Mouse (Mus musculus) lung, adult 2 months (tissue): ENCODE results near the gene Arhgdia. TPM values are rescaled to one million over a fixed set of nuclear protein-coding genes. Genes with fewer than 3 reads are reported as not detected.

Experiments
- DNase-seq: peaks from one replicate; pipeline ENCODE4 v3.0.0; 2022
- H3K4me1 ChIP-seq: fragments of 200-500 bp; 2 replicates; pipeline ENCODE4 v1.6.1; 2011; ENCODE audit warnings: low read length; ENCODE audit not compliant: control insufficient read depth, insufficient read depth
- H3K4me3 ChIP-seq: fragments of 200-500 bp; replicated peaks from 2 replicates; pipeline ENCODE3; 2011; ENCODE audit warnings: low read depth, mild to moderate bottlenecking, control low read depth, low read length; ENCODE audit errors: extremely low read depth
- CTCF ChIP-seq: fragments of 200-500 bp; IDR thresholded peaks from 2 replicates; pipeline ENCODE4 v1.5.1; 2011; ENCODE audit warnings: mild to moderate bottlenecking, low read length, control low read depth; ENCODE audit not compliant: insufficient read depth
- POLR2A ChIP-seq: fragments of 200-500 bp; IDR thresholded peaks from 2 replicates; pipeline ENCODE4 v1.6.1; 2011; ENCODE audit warnings: low read depth, mild to moderate bottlenecking, control low read depth, low read length, borderline replicate concordance; ENCODE audit errors: extremely low read depth
- WGBS: fragments of 180-500 bp; shearing (Covaris S2); methylation state at CpG from one replicate; pipeline ENCODE4 v1.1.7; 2018; 5-methylcytosine and 5-hydroxymethylcytosine counted together
- polyA plus RNA-seq: library from polyadenylated mRNA; depleted of rRNA; stranded (reverse); fragments of >200 nt; gene quantifications from 2 replicates; pipeline ENCODE4 v1.2.3, GENCODE M21; 2012

Arhgdia gene
- polyA plus RNA-seq, 1 experiment, result 890 TPM

- no peak overlapping the region for H3K4me3 ChIP-seq
- DNase-seq, result no peak
- 58% methylated on average over 2 of the region's 2 CpGs for WGBS
- TF ChIP-seq CTCF (no peak), POLR2A (no peak)
- H3K4me1 ChIP-seq, result no peaks in the 10 kb centered on the region; the same call in 1 of the 2 replicates
Measured at GRCm38 (mm10) chr11:120555260-120555659, 26.2 kb downstream of the Arhgdia start.

GRCm38 (mm10) chr11:120554834-120555233 is 26.6 kb downstream of the Arhgdia start:
- no peak overlapping the region for H3K4me3 ChIP-seq
- 65% methylated on average over 7 of the region's 7 CpGs for WGBS
- DNase-seq, result no peak
- peaks cover 4% of the 10 kb centered on the region for H3K4me1 ChIP-seq
- TF ChIP-seq CTCF (no peak), POLR2A (no peak)

- Histone ChIP-seq H3K4me3 (no peak overlapping the region), H3K4me1 (peaks cover 12% of the 10 kb centered on the region)
- DNase-seq, result no peak
- no peak for TF ChIP-seq CTCF
- no peak for TF ChIP-seq POLR2A
- 56% methylated on average over 5 of the region's 5 CpGs for WGBS
Measured at GRCm38 (mm10) chr11:120552736-120553135, 28.7 kb downstream of the Arhgdia start.

- peak within 1 kb of the TSS; percentile 77 for H3K4me3 ChIP-seq
- peaks cover 17% of the 10 kb centered on the region for H3K4me1 ChIP-seq
- DNase-seq, result no peak
- WGBS, result 93% methylated on average over 28 of the region's 28 CpGs
- no peak for TF ChIP-seq CTCF
- TF ChIP-seq POLR2A, result no peak
Measured at GRCm38 (mm10) chr11:120550810-120551440, 30.5 kb downstream of the Arhgdia start, which contains the start of gene Ppp1r27. Gene Ppp1r27 (minus strand): TSS chr11:120551132.

- TF ChIP-seq CTCF (no peak), POLR2A (no peak)
- Histone ChIP-seq H3K4me1 (peaks cover 17% of the 10 kb centered on the region), H3K4me3 (peak overlapping the region; percentile 77)
- WGBS, result 60% methylated on average over 11 of the region's 11 CpGs
- DNase-seq, result no peak
Measured at GRCm38 (mm10) chr11:120549986-120550809, 31.2 kb downstream of the Arhgdia start.

- DNase-seq, result peak; percentile 92
- WGBS, result under 1% methylated on average over 75 of the region's 87 CpGs
- H3K4me3 ChIP-seq, result peak within 1 kb of the TSS; percentile 90
- peak; percentile 72; the same call in 1 of the 2 replicates for TF ChIP-seq POLR2A
- no peak for TF ChIP-seq CTCF
- peaks cover 17% of the 10 kb centered on the region for H3K4me1 ChIP-seq
Measured at GRCm38 (mm10) chr11:120549168-120549945, 32.1 kb downstream of the Arhgdia start, which contains the start of gene Mcrip1. Gene Mcrip1 (minus strand): TSS chr11:120549727.

GRCm38 (mm10) chr11:120548786-120549167 is 32.6 kb downstream of the Arhgdia start:
- H3K4me1 ChIP-seq, result peaks cover 17% of the 10 kb centered on the region
- 4% methylated on average over 7 of the region's 7 CpGs for WGBS
- TF ChIP-seq CTCF (no peak), POLR2A (no peak)
- H3K4me3 ChIP-seq, result peak overlapping the region; percentile 90
- no peak for DNase-seq

- TF ChIP-seq POLR2A (no peak), CTCF (no peak)
- H3K4me3 ChIP-seq, result no peak overlapping the region
- 66% methylated on average over 3 of the region's 3 CpGs for WGBS
- DNase-seq, result no peak
- peaks cover 17% of the 10 kb centered on the region for H3K4me1 ChIP-seq
Measured at GRCm38 (mm10) chr11:120548214-120548613, 33.2 kb downstream of the Arhgdia start.

- TF ChIP-seq POLR2A, result no peak
- TF ChIP-seq CTCF, result no peak
- DNase-seq, result no peak
- Histone ChIP-seq H3K4me3 (no peak overlapping the region), H3K4me1 (peaks cover 17% of the 10 kb centered on the region)
- WGBS, result 38% methylated on average over 2 of the region's 2 CpGs
Measured at GRCm38 (mm10) chr11:120547469-120547868, 34.0 kb downstream of the Arhgdia start.

GRCm38 (mm10) chr11:120545964-120546363 is 35.5 kb downstream of the Arhgdia start:
- Histone ChIP-seq H3K4me1 (peaks cover 17% of the 10 kb centered on the region), H3K4me3 (no peak overlapping the region)
- 87% methylated on average over 3 of the region's 3 CpGs for WGBS
- no peak for DNase-seq
- TF ChIP-seq POLR2A, result no peak
- no peak for TF ChIP-seq CTCF
